8 mouse cellular contexts compared by ENCODE assay signal in genomic region chr10:117375163-117375562, GRCm38 (mm10). TPM values are rescaled to one million over a fixed set of nuclear protein-coding genes. Genes with fewer than 3 reads are reported as not detected.
DNase-seq lines count a peak whose midpoint lies in the region; ATAC-seq and TF ChIP-seq lines count a peak whose summit lies in the region.

No protein-coding gene starts in this region.

- no peak overlapping the region for H3K27ac ChIP-seq in cerebellum, adult 2 months (ENCODE audit: insufficient read depth, low read length)
- H3K27ac ChIP-seq in thymus, adult 2 months (ENCODE audit: control insufficient read depth, insufficient read depth, low read length): no peak overlapping the region
- H3K27ac ChIP-seq in liver, embryonic 14.5 days: peak overlapping the region; percentile 64; the same call in 1 of the 2 replicates

- no peak for TF ChIP-seq CTCF in cerebellum, adult 2 months (IDR thresholded peaks at IDR 0.05; ENCODE audit: borderline replicate concordance, insufficient read depth, low read depth, low read length)
- no peak for TF ChIP-seq CTCF in thymus, adult 2 months (IDR thresholded peaks at IDR 0.05; ENCODE audit: borderline replicate concordance, control insufficient read depth, extremely low read depth, insufficient read depth, low read length, poor library complexity)
- no peak for TF ChIP-seq CTCF in liver, embryonic 14.5 days (IDR thresholded peaks at IDR 0.05; ENCODE audit: low read depth)

- peak overlapping the region; percentile 99 for H3K4me3 ChIP-seq in cerebellum, adult 2 months (replicated peaks; ENCODE audit: insufficient read depth, low read depth, low read length)
- H3K4me3 ChIP-seq in thymus, adult 2 months (ENCODE audit: control insufficient read depth, insufficient read depth, low read length): peak overlapping the region; percentile 32; the same call in 1 of the 2 replicates
- H3K4me3 ChIP-seq in liver, embryonic 14.5 days (ENCODE audit: insufficient read depth in 1 of 2, low read depth in 2 of 2, low read length in 2 of 2): peak overlapping the region; percentile 90 to 95

- H3K27me3 ChIP-seq in cerebellum, adult 2 months (ENCODE audit: control insufficient read depth, insufficient read depth, low read length): no peaks in the 10 kb centered on the region
- no peaks in the 10 kb centered on the region for H3K27me3 ChIP-seq in thymus, adult 2 months (ENCODE audit: control insufficient read depth, insufficient read depth, low read length)
- H3K27me3 ChIP-seq in liver, embryonic 14.5 days (ENCODE audit: control insufficient read depth, insufficient read depth, low read length): no peaks in the 10 kb centered on the region

- no peak for ATAC-seq in liver, embryonic 14.5 days (ENCODE audit: insufficient read depth)

- TF ChIP-seq EP300 in liver, embryonic 14.5 days (IDR thresholded peaks at IDR 0.05; ENCODE audit: low read depth): no peak

- no peak for TF ChIP-seq POLR2A in cerebellum, adult 2 months (IDR thresholded peaks at IDR 0.05; ENCODE audit: borderline replicate concordance, insufficient read depth, low read length)
- no peak for TF ChIP-seq POLR2A in thymus, adult 2 months (IDR thresholded peaks at IDR 0.05; ENCODE audit: control insufficient read depth, extremely low read depth, insufficient read depth, low read length, poor library complexity)

- peak overlapping the region; percentile 73 for H3K4me2 ChIP-seq in liver, embryonic 14.5 days (ENCODE audit: low read depth)

- H3K4me1 ChIP-seq in cerebellum, adult 2 months (ENCODE audit: control insufficient read depth, insufficient read depth, low read length): no peaks in the 10 kb centered on the region
- H3K4me1 ChIP-seq in thymus, adult 2 months (replicated peaks; ENCODE audit: control insufficient read depth, insufficient read depth, low read length): peaks cover 2% of the 10 kb centered on the region; the same call in 1 of the 2 replicates
- H3K4me1 ChIP-seq in liver, embryonic 14.5 days (replicated peaks; ENCODE audit: control insufficient read depth in 2 of 2, insufficient read depth in 2 of 2, low read length in 1 of 2): peaks cover 13% of the 10 kb centered on the region in 2 experiments

- DNase-seq in cerebellum, adult 2 months: no peak
- no peak for DNase-seq in cerebellum, adult 11-12 months
- DNase-seq in thymus, adult 2 months: no peak
- no peak for DNase-seq in thymus, postnatal 36 days
- DNase-seq in liver, embryonic 14.5 days (ENCODE audit: low read depth in 3 of 3, low spot score in 3 of 3): no peak
- DNase-seq in adrenal gland, adult 2 months: no peak
- DNase-seq in right cerebral cortex, postnatal 36 days (ENCODE audit: low spot score in 2 of 2): no peak
- DNase-seq in cerebellum, postnatal 25 days: no peak

- no peaks in the 10 kb centered on the region for H3K36me3 ChIP-seq in thymus, adult 2 months (ENCODE audit: control insufficient read depth, insufficient read depth, low read length)
- H3K36me3 ChIP-seq in liver, embryonic 14.5 days (replicated peaks; ENCODE audit: control insufficient read depth, insufficient read depth, low read depth): no peaks in the 10 kb centered on the region

- 12% methylated on average over 10 of the region's 10 CpGs for WGBS in cerebellum, adult 2 months
- 13% methylated on average over 10 of the region's 10 CpGs for WGBS in thymus, adult 2 months
- 7% methylated on average over 10 of the region's 10 CpGs for WGBS in liver, embryonic 14.5 days (ENCODE audit: insufficient replicate concordance)

- no peaks in the 10 kb centered on the region for H3K9me3 ChIP-seq in liver, embryonic 14.5 days (ENCODE audit: control insufficient read depth, low read length)

- H3K9ac ChIP-seq in liver, embryonic 14.5 days (replicated peaks): peak overlapping the region; percentile 84

RNA-seq across cellular contexts. Expression of gene Cpsf6, which starts 4.7 kb away (rescaled TPM):
- polyA plus RNA-seq in cerebellum, adult 2 months (2012; rRNA removed): 64.0 and 68.4 TPM in 2 replicates
- 171 and 218 TPM in 2 replicates for polyA plus RNA-seq in thymus, adult 2 months (2012; rRNA removed)
- polyA plus RNA-seq in liver, embryonic 14.5 days (2012; rRNA removed): 22.8 and 27.5 TPM in 2 replicates
- 51.7 and 54.5 TPM in 2 replicates for polyA plus RNA-seq in liver, embryonic 14.5 days (2014; fragmentation: Nextera tagmentation; extraction: Ambion mirVana)
- total RNA-seq in adrenal gland, adult 2 months (2021): 10 to 100 TPM; 49.8 to 72.7 TPM
- polyA plus RNA-seq in adrenal gland, adult 2 months (2012; rRNA removed): 62.5 and 78.5 TPM in 2 replicates

Comparison
In these comparisons a context has a peak if more than half of its experiments do, and no peak if none do; other contexts are left out.
1. H3K4me3 ChIP-seq: peak in every context shown above with its lines; median percentile 99 in cerebellum, adult 2 months; 92 in liver, embryonic 14.5 days; 32 in thymus, adult 2 months.